Mouse (Mus musculus) cerebellum, adult 9-10 months (tissue): Measurements from ENCODE around the gene Cyth4.
A peak's percentile ranks its signal among the peaks of the same experiment; 100 is the strongest.

Source experiments
- DNase-seq: peaks from one replicate; pipeline ENCODE4 v3.0.0; 2022

Cyth4 gene

DNA sequence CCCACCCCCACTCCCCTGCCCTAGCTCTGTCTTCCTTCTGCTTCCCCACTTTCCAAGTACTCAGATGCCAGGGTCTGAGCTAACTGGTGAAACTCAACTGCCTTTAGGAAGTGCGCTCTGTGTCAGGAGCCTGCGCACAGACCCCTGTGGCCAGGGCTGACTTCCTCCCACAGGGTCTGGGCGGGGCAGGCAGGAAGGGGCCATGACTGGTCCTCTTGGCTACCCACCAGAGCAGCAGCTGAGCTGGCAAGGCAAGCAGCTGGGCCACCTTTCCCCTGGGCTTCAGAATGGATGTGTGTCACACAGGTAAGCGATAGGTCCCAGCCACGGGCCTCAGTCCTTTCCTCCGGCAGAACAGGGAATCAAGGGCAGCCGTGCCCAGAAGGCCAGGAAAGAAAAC is at the start of gene Cyth4:
Gene Cyth4 (plus strand): TSS at position 134 of the 400 bp plus-strand sequence.
- DNase-seq = no peak

GRCm38 (mm10) chr15:78547415-78548335 is 49.2 kb upstream of the Cyth4 start:
- peak; percentile 54 for DNase-seq

DNA sequence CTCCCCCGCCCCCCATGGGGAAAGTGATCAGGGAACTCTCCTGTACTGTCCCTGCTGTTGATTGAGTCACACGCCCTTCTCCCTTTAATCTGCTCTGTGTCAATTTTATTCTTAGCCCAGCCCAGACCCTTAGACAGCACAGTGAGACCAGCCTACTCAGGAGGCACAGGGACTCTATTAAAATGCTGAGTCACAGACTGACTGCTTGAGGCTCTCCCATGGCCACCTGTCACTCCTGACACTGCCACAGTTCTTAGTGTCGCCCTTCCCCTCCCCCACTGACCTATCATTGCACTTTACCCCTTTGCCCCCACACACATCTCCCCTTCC is 48.5 kb upstream of the Cyth4 start:
- DNase-seq = no peak

GRCm38 (mm10) chr15:78548711-78549110 is 48.1 kb upstream of the Cyth4 start:
- DNase-seq = no peak

DNA sequence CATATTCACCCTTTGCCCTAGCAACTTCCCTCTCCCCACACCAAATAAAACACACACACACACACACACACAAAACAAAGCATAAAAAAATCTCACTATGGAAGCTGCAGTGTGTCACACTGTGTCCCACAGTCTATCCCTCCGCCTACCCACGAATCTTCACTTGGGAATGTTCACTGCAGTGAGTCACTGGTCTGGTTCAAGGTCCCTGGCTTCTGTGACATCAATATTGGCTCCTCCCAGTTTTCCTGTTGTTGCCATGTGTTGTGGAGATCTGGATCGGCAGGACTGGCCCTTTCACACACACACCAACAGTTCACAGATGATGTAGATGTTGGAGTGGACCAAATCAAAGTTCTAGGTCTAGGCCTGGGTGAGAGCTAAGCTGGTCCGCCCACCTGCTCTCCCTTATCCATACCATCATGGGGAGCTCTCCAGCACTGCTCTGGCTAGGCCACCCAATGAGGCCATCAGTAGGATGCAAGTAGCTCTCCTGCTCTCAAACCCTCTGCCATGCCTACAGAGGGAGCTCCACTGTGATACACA is 47.6 kb upstream of the Cyth4 start:
- DNase-seq = no peak

DNA sequence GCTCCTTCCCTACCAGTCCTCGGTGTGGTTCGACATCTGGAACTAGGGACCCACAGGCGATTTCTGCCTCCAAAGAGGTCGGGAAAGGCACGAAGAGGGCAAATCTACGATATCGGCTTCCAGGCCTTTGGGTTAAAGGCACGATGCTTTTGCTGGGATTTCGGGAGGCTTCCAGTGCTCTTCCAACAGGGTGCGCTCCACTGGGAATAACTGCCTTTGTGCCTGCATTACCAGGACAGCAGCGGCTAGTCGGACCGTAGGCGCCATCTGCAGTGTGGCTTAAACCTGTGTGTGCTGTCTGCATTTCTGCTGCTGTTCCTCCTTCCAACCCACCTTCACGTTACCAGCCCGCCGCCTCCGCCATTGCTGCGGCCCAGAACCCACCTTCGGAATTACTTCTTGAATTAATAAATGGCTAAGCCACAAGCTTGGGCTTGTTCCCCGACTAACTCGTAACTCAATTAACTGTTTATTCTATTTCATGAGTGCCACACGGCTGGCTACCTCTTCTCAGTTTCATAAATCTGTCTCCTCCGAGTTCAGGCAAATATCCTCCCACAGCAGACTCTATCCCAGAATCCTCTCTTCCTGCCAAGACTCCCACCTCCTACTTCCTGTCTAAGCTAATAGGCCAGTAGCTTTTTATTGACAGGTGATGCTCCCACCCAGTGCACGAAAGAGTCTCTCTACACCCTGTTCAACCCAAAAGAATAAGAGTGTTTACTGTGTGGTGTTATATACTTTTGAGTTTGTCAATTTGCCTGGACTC is 42.1 kb upstream of the Cyth4 start:
- DNase-seq = no peak

- no peak for DNase-seq
These were observed 38.9 kb upstream of the Cyth4 start for GRCm38 (mm10) chr15:78557693-78558535.

DNA sequence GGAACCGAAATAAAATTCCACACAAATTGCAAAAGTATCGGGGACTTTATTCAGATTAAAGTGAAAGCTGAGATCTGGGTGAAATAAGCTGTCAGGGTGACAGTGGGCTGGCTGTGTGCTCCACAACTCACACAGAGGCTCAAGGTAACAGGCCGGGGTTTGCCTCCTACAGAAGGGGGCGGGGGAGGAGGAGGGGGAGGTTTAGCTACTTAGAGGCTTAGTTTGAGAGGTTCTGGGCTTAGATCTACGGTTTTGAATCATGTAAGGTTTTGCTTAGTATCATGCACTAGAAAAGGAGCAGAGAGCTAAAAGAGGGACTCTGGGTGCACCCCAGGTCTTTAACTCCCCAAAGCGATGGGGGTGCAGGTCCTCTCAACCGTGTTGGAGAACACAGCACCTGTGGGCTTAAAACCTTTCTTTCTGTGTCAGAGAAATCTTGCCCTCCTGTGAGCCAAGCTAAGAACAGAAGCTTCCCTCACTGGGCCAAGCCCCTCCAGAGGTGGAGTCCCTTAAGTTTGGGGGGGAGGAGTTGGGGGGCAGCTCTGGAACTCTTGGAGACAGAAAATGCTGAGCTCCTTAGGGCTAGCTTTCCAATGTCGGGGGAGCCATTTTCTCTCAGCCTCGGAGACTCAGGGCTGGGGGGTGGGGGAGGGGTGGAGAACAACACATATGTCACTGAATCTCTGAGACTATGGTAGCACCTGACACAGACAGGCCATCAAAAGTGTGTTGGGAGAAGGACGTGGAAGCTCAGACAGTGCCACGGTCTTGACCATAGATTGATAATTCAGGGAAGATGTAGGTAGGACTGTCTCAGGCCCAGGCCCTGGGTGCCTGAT is 37.5 kb upstream of the Cyth4 start:
- DNase-seq = no peak

GRCm38 (mm10) chr15:78563344-78563743 is 33.5 kb upstream of the Cyth4 start:
- no peak for DNase-seq

DNA sequence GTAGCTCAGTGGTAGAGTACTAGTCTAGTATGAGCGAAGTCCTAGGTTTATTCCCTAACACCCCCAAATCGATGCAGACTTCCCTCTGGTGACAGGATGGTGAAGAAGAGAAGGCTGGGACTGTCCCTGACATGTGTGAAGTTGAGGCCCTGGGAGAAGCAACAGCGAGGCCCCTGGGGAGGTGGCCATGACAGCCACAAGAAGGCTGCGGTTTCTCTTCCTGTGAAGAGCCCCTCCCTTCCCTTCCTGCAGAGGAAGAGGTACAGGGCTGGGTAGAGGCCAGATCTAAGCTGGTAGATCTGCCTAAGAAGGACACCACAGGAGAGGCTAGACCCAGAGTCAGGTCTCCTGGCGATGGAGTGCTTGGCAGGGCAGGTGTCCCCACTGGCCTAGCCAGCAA is 32.9 kb upstream of the Cyth4 start:
- no peak for DNase-seq

- no peak for DNase-seq
These were observed 31.9 kb upstream of the Cyth4 start for GRCm38 (mm10) chr15:78564764-78565435.

DNA sequence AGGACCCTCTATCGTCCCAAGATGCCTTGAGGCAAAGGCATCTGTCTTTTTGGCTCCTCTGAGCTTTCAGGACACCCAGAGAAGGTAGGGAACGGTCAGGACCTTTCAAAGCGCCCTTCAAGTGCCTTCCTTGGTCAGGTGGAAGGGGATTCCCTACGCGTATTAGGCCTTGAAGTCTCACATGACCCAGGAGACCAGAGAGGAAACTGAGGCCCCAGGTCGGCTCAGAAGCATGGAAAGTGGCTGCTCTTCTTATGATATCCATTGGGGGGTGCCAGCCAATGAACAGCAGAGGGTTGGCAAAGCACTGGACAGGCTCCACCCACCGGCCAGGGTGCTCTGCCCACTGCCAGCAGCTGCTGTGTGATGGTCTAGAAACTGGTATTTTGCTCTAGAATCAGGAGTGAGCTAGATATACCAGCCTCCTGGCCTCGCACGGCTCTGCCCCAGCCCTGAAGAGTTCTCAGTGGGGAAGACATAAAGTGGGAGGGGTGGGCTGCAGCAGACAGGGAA is 29.2 kb upstream of the Cyth4 start:
- DNase-seq = no peak

DNA sequence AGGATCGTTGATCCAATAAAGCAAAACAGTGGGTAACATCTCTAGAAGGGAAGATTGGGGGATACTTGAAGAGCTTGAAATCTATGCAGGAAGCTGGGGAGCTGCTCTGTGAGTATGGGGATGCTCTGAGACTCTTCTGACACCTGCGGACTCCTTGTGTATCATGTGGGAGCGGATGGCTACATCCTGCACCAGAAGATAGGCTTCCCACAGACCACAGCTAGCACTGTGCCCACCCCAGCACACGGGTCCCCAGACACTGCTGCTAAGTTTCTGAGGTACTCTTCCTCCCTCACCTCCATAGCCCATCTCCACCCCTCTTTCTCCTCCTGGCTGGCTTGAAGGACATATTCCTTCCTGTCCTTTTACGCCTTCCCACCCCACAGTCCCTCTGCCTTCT is 26.7 kb upstream of the Cyth4 start:
- DNase-seq = no peak

- DNase-seq = no peak
These were observed 25.1 kb upstream of the Cyth4 start for GRCm38 (mm10) chr15:78571554-78572269.

GRCm38 (mm10) chr15:78572270-78572600 is 24.6 kb upstream of the Cyth4 start:
- no peak for DNase-seq

GRCm38 (mm10) chr15:78572658-78573397 is 24.0 kb upstream of the Cyth4 start, which contains the start of gene Rac2:
TSS of gene Rac2 (minus strand) at chr15:78572783.
- DNase-seq = no peak

DNA sequence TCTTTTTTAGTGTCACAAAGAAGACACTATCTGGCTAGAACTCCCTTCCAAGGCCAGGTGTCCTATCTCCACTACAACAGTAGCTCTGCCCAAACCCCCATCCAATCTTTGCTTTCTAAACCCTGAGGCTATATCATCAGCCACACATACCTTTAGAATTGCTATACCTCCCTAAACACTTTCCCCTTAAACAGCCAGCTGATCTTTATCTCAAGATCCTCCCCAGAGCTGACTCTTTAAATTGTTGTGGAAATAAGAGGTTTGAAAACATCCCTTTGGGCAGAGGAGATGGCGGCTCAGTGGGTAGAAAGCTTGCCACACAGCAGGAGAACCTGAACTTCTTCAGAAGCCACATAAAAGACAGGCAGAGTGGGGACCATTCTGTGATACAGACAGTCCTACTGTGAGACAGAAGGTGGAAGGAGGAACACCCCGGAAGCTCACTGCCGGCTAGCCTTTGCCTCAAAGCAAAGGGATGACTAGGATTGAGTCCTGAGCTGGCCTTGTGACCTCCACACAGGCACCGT is 20.5 kb upstream of the Cyth4 start:
- no peak for DNase-seq

GRCm38 (mm10) chr15:78583352-78583751 is 13.5 kb upstream of the Cyth4 start:
- no peak for DNase-seq

GRCm38 (mm10) chr15:78585404-78585803 is 11.4 kb upstream of the Cyth4 start:
- no peak for DNase-seq
